Mouse (Mus musculus) bone marrow, adult 2 months (tissue): ENCODE results near the gene Mast4.

Source experiments
- CTCF ChIP-seq: fragments of 200-500 bp; IDR thresholded peaks from 2 replicates; pipeline ENCODE4 v1.5.1; 2011; ENCODE audit warnings: low read length, control low read depth; ENCODE audit not compliant: control insufficient read depth, insufficient read depth
- POLR2A ChIP-seq: fragments of 200-500 bp; IDR thresholded peaks from 2 replicates; pipeline ENCODE4 v1.6.1; 2011; ENCODE audit warnings: low read depth, mild to moderate bottlenecking, control low read depth, low read length, borderline replicate concordance; ENCODE audit not compliant: control insufficient read depth

DNA sequence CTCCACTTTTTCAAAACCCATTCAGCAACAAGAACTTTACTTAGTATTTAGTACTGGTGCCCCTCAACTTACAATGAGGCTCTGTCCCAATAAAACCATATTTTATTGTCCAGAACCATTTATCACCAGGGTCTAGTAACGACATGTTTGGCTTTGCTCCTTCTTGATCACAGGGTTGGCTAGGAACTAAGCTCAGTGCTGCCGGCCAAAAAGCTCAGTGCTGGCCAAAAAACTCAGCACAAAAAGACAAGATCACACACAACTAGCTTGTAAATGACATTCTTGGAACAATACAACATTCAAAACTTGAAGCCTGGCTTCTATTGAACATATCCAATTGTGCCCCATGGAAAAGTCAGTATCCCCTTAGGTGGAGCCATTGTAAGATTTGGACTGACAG lies 386.8 kb downstream of the Mast4 start:
- TF ChIP-seq CTCF (no peak), POLR2A (no peak)
